Mouse (Mus musculus) lung, embryonic 15.5 days (tissue): Measurements from ENCODE around the gene 6430548M08Rik. TPM values are rescaled to one million over a fixed set of nuclear protein-coding genes. Genes with fewer than 3 reads are reported as not detected.

Experiments used
- ATAC-seq: fragments of 200-750 bp; cut with Nextera tagmentation; 2 replicates; pipeline ENCODE4 v1.8.0; 2017; ENCODE audit warnings: moderate number of reproducible peaks, borderline replicate concordance; ENCODE audit not compliant: low FRiP score, low TSS enrichment; ENCODE audit errors: extremely low read depth
- H3K27ac ChIP-seq: fragments of 300-500 bp; sonication (generic); 2 replicates; pipeline ENCODE4 v1.5.1; 2015; ENCODE audit warnings: moderate library complexity, mild to moderate bottlenecking, inconsistent platforms
- H3K27me3 ChIP-seq: fragments of 300-500 bp; sonication (generic); 2 replicates; pipeline ENCODE4 v1.6.1; 2015; ENCODE audit warnings: inconsistent platforms
- H3K36me3 ChIP-seq: fragments of 300-500 bp; sonication (generic); 2 replicates; pipeline ENCODE4 v1.6.1; 2015; ENCODE audit warnings: inconsistent platforms
- H3K4me1 ChIP-seq: fragments of 300-500 bp; sonication (generic); 2 replicates; pipeline ENCODE4 v1.6.1; 2015; ENCODE audit warnings: inconsistent platforms
- H3K4me2 ChIP-seq: fragments of 300-500 bp; sonication (generic); 2 replicates; pipeline ENCODE4 v1.6.1; 2015; ENCODE audit warnings: inconsistent platforms, mild to moderate bottlenecking, moderate library complexity
- H3K4me3 ChIP-seq: fragments of 300-500 bp; sonication (generic); 2 replicates; pipeline ENCODE4 v1.5.1; 2015; ENCODE audit warnings: mild to moderate bottlenecking, inconsistent platforms
- H3K9ac ChIP-seq: fragments of 300-500 bp; sonication (generic); 2 replicates; pipeline ENCODE4 v1.6.1; 2015; ENCODE audit warnings: inconsistent platforms
- H3K9me3 ChIP-seq: fragments of 300-500 bp; sonication (generic); 2 replicates; pipeline ENCODE4 v1.6.1; 2016; ENCODE audit warnings: inconsistent platforms
- WGBS: fragments of 180-500 bp; shearing (Covaris S2); methylation state at CpG from one replicate; pipeline ENCODE4 v1.1.7; 2015; 5-methylcytosine and 5-hydroxymethylcytosine counted together
- polyA plus RNA-seq: library from polyadenylated mRNA; unstranded; fragments of >200 nt; fragmentation: Nextera tagmentation; extraction: Ambion mirVana; gene quantifications from 2 replicates; pipeline ENCODE4 v1.2.1, GENCODE M21; 2015

6430548M08Rik gene
- polyA plus RNA-seq, 1 experiment from 2014 or later: 7.4 TPM

DNA sequence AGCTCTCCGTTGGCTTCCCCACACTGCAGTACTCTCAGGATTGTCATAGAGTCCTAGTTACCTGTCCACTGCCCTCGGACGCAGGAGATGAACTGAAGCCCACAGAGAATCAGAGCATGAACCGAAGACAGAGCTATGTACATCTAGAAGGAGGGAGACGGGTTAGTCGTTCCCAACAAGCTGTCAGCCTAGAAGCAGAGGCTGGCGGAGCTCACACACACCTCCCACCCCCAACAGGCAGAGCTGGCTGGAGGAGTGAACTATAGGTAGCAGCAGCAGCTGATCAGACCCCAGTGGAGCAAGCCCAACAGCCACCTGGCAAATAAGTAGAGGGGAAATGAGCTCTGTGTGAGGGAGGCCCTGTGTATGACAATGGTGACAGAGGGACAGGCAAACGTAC is 29.2 kb upstream of the 6430548M08Rik start:
- Histone ChIP-seq H3K36me3 (peaks cover 64% of the 10 kb centered on the region), H3K9me3 (no peaks in the 10 kb centered on the region), H3K4me1 (no peaks in the 10 kb centered on the region), H3K4me2 (no peak overlapping the region), H3K4me3 (no peak overlapping the region), H3K27me3 (no peaks in the 10 kb centered on the region), H3K9ac (no peak overlapping the region), H3K27ac (no peak overlapping the region)
- no peak for ATAC-seq
- WGBS: 78% methylated on average over 8 of the region's 8 CpGs

DNA sequence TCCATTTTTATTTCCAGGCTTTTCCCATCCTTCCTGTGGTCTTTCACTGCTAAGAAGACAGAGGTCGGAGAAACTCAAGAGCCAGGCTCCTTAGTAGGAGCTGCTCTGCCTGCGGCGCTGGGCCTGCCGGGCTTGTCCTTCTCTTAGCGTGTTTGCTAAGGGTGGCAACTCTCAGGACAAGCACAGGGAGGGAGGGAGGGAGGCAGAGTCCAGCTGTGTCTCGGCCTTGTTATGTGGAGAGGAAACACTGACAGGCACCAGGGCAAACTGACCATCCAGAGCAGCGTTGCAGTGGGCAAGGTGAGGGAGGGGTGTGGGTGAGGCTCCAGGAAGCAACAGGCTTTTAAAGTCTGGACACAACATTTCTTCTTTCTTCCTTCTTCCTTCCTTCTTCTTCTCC is 24.4 kb upstream of the 6430548M08Rik start:
- Histone ChIP-seq H3K27ac (no peak overlapping the region), H3K4me3 (no peak overlapping the region), H3K9me3 (no peaks in the 10 kb centered on the region), H3K4me2 (no peak overlapping the region), H3K36me3 (peaks cover 77% of the 10 kb centered on the region), H3K27me3 (no peaks in the 10 kb centered on the region), H3K9ac (no peak overlapping the region), H3K4me1 (no peaks in the 10 kb centered on the region)
- no peak for ATAC-seq
- 54% methylated on average over 7 of the region's 7 CpGs for WGBS

DNA sequence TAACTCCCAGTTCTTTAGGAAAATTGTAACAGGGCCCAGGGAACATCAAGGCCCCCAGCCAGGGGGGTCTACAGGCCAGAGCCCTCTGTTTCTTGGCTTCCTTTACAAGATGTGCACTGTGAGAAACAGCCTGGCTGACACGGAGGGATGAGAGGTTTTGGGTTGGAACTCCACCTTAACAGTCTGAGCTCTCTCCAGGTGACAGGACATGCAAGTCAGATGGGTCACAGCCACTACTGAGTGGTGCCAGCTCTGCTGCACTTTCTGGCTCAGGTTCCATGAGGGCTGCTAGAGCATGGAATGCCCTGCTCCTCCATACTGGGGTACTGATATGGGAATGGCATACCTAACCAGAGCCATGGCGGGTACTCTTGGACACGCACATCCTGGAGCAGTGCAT is 22.9 kb upstream of the 6430548M08Rik start:
- 90% methylated on average over 3 of the region's 3 CpGs for WGBS
- H3K9ac ChIP-seq: no peak overlapping the region
- no peak overlapping the region for H3K4me3 ChIP-seq
- H3K36me3 ChIP-seq: peaks cover 62% of the 10 kb centered on the region
- no peaks in the 10 kb centered on the region for H3K9me3 ChIP-seq
- no peak overlapping the region for H3K4me2 ChIP-seq
- no peak overlapping the region for H3K27ac ChIP-seq
- H3K27me3 ChIP-seq: no peaks in the 10 kb centered on the region
- no peaks in the 10 kb centered on the region for H3K4me1 ChIP-seq
- no peak for ATAC-seq

DNA sequence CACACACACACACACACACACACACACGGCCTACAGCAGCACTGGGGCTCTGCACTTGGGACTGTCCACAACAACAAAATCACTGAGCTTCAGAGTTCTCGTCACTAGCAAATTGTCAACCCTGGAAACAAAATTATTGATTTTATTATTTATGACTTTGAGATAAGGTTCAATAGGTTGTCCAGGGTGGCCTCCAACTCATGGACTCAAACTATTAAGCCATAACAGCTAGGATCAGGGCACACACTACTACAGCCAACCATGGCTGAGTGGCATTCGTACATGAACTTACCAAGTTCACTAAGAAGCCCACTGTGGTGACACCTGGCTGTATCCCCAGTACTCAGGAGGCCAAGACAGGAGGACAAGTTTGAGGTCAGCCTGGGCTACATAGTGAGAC is 20.8 kb upstream of the 6430548M08Rik start:
- WGBS: 93% methylated on average over 3 of the region's 3 CpGs
- Histone ChIP-seq H3K27ac (no peak overlapping the region), H3K27me3 (no peaks in the 10 kb centered on the region), H3K4me2 (no peak overlapping the region), H3K9me3 (no peaks in the 10 kb centered on the region), H3K36me3 (peaks cover 43% of the 10 kb centered on the region), H3K4me1 (no peaks in the 10 kb centered on the region), H3K4me3 (no peak overlapping the region), H3K9ac (no peak overlapping the region)
- no peak for ATAC-seq

DNA sequence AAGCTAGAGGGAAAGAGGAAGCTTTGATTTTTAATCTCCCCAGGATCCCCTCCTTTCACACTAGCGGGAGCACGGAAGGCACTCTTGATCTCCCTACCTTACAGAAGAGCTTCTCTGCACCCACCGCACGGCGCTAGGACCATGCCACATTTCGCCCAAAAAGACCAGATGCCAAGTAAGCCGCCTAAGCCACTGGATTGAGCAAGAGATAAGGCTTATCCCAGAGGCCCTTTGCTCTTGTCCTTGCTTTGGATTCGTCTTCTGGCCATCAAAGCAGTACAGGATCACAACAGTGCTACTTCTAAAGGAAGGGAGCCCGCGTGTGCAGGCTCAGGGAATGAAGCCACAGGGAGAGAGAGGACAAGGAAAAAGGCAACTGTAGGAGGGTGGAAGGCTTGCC is 19.2 kb upstream of the 6430548M08Rik start:
- Histone ChIP-seq H3K9me3 (no peaks in the 10 kb centered on the region), H3K4me1 (peaks cover 5% of the 10 kb centered on the region), H3K4me3 (no peak overlapping the region), H3K9ac (no peak overlapping the region), H3K36me3 (peaks cover 37% of the 10 kb centered on the region), H3K4me2 (no peak overlapping the region), H3K27me3 (no peaks in the 10 kb centered on the region), H3K27ac (no peak overlapping the region)
- no peak for ATAC-seq
- WGBS: 80% methylated on average over 10 of the region's 10 CpGs

DNA sequence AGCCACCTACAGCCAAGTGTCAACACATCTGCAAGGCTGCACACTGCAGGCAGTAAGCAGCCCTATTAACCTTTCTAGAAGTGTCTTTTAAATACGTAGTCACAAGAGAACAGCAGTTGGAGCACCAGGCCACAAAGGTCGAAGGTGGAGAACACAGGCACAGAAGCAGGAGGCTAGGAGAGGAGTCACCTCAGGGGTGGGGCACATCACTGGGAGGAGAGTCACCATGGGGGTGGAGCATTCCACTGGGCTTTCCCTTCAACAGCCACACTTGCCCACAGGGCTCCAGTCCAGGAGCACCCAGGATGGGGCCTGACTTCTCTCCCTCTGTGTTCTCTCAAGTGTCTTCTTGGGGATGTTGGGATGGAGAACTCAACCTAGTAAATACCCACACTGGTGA is 17.5 kb upstream of the 6430548M08Rik start:
- Histone ChIP-seq H3K4me1 (peaks cover 14% of the 10 kb centered on the region), H3K27me3 (no peaks in the 10 kb centered on the region), H3K9ac (no peak overlapping the region), H3K36me3 (peaks cover 22% of the 10 kb centered on the region), H3K9me3 (no peaks in the 10 kb centered on the region), H3K27ac (no peak overlapping the region), H3K4me2 (no peak overlapping the region), H3K4me3 (no peak overlapping the region)
- ATAC-seq: no peak
- WGBS: 78% methylated on average over 2 of the region's 2 CpGs

DNA sequence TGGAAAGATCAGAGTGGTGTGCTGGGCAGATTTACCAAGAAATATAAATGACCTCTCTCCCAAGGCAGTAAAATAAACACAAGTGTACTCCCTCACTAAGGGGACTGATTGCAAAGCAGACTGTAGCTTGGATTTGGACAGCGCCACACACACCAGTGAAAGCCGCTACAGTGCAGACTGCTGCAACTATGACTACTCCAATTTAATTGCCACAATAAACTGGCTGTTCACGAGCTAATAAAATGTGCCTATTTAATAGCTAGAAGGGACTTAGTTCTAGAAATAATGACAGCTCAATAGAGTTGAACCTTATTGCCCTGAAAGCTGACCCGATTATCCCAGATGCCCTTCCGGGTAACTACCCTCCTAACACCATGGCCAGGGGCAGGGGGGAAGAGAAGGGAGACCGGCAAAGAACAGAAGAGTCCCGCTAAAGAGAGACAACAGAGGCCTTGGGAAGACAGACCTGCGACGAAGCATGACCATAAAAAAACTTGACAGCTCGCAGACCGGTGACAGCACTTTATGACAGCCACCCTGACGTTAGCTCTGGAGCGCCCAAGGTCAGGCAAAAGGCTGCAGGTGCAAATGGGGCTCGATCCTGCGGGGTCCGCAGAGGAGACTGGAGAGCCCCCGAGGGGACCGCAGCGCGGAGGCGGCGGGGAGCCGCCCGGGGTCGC is 13.4 kb upstream of the 6430548M08Rik start:
- Histone ChIP-seq H3K36me3 (no peaks in the 10 kb centered on the region), H3K9me3 (no peaks in the 10 kb centered on the region), H3K4me1 (peaks cover 24% of the 10 kb centered on the region), H3K4me2 (peak overlapping the region; percentile 92), H3K9ac (peak overlapping the region; percentile 87), H3K27me3 (no peaks in the 10 kb centered on the region), H3K27ac (peak overlapping the region; percentile 89), H3K4me3 (peak overlapping the region; percentile 92)
- no peak for ATAC-seq
- 3% methylated on average over 25 of the region's 25 CpGs for WGBS

DNA sequence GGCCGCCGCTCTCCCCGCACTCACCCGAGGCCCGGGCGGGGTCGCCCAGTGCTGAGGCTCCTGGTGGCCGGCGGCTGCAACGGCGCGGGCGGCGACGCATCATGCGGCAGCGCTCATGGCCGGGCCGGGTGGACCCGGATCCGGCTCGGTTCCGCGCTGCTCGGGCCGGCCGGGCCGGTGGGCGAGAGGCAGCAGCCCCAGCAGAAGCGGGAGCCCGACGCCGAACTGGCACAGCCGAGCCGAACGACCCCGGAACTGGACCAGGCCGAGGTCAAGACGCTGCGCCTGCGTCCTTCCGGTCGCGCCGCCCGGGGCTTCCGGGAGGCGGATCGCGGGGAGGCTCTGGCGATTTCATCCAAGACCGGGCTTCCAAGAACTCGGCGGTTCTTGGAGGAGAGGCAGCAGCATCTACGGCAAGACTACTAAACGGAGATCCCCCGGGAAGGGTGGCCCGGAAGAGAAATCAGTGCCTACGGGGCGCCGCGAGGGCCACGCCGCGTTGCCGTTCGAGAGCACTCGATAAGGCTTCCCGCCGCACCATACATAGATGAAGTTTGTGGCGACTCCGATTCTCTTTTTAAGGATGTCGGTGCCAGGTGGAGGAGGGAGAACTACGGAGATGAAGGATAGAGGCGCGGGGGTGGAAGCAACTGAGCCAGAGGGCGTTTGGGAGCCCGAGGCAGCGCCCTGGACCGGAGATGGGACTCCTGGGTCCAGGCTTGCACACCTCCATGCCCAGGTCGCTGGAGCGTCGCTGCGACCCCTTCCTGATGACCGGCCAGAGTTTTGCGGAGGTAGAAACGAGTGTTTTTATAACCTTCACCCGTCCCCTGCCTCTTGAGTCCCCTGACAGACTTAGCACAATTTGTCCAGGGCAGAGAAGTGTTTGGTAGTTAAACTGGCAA is 12.6 kb upstream of the 6430548M08Rik start, which contains the start of gene Zdhhc7:
Zdhhc7 (minus strand) TSS at position 415 of the 905 bp plus-strand sequence.
- Histone ChIP-seq H3K4me1 (peaks cover 24% of the 10 kb centered on the region), H3K36me3 (no peaks in the 10 kb centered on the region), H3K4me2 (peak within 1 kb of the TSS; percentile 92), H3K27ac (peak within 1 kb of the TSS; percentile 89), H3K9ac (peak within 1 kb of the TSS; percentile 87), H3K9me3 (no peaks in the 10 kb centered on the region), H3K27me3 (no peaks in the 10 kb centered on the region), H3K4me3 (peak within 1 kb of the TSS; percentile 92)
- 2% methylated on average over 85 of the region's 88 CpGs for WGBS
- ATAC-seq: peak; percentile 74

DNA sequence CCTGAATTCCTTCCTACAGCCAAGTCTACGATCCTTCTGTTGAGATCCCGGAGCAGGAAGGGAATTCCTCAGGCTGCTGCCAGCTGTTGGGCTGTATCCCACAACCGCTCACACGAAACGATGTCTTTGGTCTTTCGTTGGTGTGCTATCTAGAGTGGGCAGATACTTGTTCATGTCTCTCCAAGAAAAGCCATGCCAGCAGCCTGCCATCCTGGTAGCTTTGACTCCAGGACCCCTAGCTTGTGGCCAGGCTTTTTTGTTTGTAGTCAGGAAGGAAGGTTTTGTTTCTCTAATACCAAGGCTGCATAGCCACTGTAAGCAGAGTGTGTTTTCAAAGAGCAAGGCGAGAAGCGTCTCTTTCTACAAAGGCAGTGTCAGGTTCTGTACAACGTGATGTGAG is 10.0 kb upstream of the 6430548M08Rik start:
- 78% methylated on average over 9 of the region's 9 CpGs for WGBS
- H3K4me1 ChIP-seq: peaks cover 24% of the 10 kb centered on the region
- H3K27ac ChIP-seq: peak overlapping the region; percentile 78

DNA sequence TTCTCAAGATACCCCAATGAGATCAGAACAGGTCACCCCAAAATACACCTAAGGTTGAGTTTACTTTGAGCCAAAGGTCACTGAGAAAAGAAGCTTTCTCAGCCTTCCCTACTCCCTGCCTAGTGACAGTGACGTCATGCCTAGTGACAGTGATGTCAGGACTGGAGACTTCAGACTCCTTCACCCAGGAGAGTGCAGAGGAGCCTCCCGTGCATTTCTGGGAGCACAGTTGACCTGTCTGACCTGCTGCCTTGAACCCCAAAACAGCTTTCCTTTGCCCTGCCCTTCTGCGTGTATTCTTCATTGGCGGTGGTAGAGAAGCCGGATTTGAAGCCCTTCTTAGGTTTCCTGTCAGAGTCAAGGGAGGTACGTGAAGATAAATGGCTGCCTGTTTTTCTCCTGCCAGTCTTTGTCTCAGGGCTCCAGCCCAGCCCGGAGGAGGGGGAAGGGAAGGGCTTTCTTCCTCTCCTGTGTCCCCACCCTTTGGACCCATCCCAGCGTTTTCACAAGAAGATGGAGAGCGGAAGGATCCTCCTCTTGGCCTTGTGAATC is 9.2 kb upstream of the 6430548M08Rik start:
- H3K4me3 ChIP-seq: no peak overlapping the region
- no peaks in the 10 kb centered on the region for H3K36me3 ChIP-seq
- H3K4me2 ChIP-seq: no peak overlapping the region
- no peaks in the 10 kb centered on the region for H3K9me3 ChIP-seq
- no peaks in the 10 kb centered on the region for H3K27me3 ChIP-seq
- no peak overlapping the region for H3K9ac ChIP-seq
- ATAC-seq: no peak; the same call in 1 of the 2 replicates
- H3K4me1 ChIP-seq: peaks cover 19% of the 10 kb centered on the region
- peak overlapping the region; percentile 78 for H3K27ac ChIP-seq
- WGBS: 56% methylated on average over 9 of the region's 9 CpGs

More for the DNA sequence above, 10.0 kb upstream of the 6430548M08Rik start:
- Histone ChIP-seq H3K4me2 (peak overlapping the region; percentile 10; the same call in 1 of the 2 replicates), H3K9ac (no peak overlapping the region), H3K27me3 (no peaks in the 10 kb centered on the region), H3K36me3 (no peaks in the 10 kb centered on the region), H3K9me3 (no peaks in the 10 kb centered on the region), H3K4me3 (no peak overlapping the region)
- no peak for ATAC-seq

DNA sequence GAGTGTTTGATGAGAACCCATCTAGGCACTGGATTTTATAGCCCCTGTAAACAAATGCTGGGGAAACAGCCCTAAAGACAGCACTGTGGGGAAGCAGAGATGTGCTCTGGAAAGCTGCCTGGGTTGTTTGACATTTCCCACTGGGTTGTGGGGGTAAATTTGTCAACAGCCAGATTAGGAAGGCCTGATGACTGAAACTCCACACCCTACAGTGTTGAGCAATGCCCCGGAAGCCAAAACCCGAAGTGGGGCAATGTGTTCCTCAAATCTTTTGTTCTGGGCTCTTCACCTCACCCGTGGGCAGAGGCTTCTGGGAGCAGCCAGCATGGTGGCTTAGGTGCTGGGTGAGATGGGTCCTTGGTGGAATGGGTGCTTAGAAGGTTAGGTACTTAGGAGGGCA is 4.8 kb upstream of the 6430548M08Rik start:
- no peak for ATAC-seq
- no peaks in the 10 kb centered on the region for H3K36me3 ChIP-seq
- H3K4me2 ChIP-seq: no peak overlapping the region
- H3K9ac ChIP-seq: no peak overlapping the region
- H3K27me3 ChIP-seq: peaks cover 1% of the 10 kb centered on the region
- H3K4me1 ChIP-seq: peaks cover 13% of the 10 kb centered on the region
- H3K4me3 ChIP-seq: no peak overlapping the region
- 28% methylated on average over 3 of the region's 3 CpGs for WGBS
- H3K9me3 ChIP-seq: no peaks in the 10 kb centered on the region
- H3K27ac ChIP-seq: no peak overlapping the region

DNA sequence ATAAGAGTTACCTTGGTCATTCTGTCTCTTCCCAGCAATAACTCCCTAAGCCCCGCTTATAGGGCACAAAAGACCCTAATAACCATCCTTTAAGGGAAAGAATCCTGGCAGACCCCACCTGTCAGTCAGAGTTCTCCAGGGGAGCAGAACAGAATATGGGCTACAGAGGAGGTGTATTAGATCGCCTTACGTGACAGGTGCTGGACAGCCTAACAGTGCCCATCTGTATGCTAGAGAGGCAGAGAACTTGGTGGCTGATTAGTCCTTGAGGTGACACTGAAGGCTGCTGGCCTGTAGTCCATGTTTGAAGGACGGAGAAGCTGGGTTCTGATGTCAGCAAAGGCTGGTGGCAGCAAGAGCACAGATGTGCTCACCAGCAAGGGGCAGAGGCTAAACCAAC is 3.0 kb upstream of the 6430548M08Rik start:
- Histone ChIP-seq H3K27ac (no peak overlapping the region), H3K4me2 (no peak overlapping the region), H3K4me1 (peaks cover 19% of the 10 kb centered on the region), H3K4me3 (no peak overlapping the region), H3K27me3 (peaks cover 19% of the 10 kb centered on the region), H3K36me3 (no peaks in the 10 kb centered on the region), H3K9me3 (no peaks in the 10 kb centered on the region), H3K9ac (no peak overlapping the region)
- ATAC-seq: no peak
- WGBS: 79% methylated on average over 4 of the region's 4 CpGs
